Mouse (Mus musculus): ENCODE results near the gene Nanp. TPM values are rescaled to one million over a fixed set of nuclear protein-coding genes. Genes with fewer than 3 reads are reported as not detected.

Gene Nanp
- 2.5 TPM for polyA plus RNA-seq (2014; fragmentation: Illumina TruSeq; extraction: RNeasy Lipid Tissue Mini Kit (QIAGEN cat#74804); ENCODE audit: low read depth, low replicate concordance)

GRCm38 (mm10) chr2:151039232-151039695 lies at the start of gene Nanp, which contains the start of gene Ninl:
Gene Nanp (minus strand): TSS chr2:151039398.
Gene Ninl (minus strand): TSS chr2:151039382.

Other genes starting within 250 kb of the Nanp start
- 50.2 TPM for gene Abhd12, start 134.7 kb downstream of the Nanp start, polyA plus RNA-seq (2014; fragmentation: Illumina TruSeq; extraction: RNeasy Lipid Tissue Mini Kit (QIAGEN cat#74804); ENCODE audit: low read depth, low replicate concordance)
- gene Gins1, start 134.0 kb downstream of the Nanp start, polyA plus RNA-seq (2014; fragmentation: Illumina TruSeq; extraction: RNeasy Lipid Tissue Mini Kit (QIAGEN cat#74804); ENCODE audit: low read depth, low replicate concordance): 3.4 TPM
- 2.6 TPM for gene Ninl, start within 50 bp of the Nanp start, polyA plus RNA-seq (2014; fragmentation: Illumina TruSeq; extraction: RNeasy Lipid Tissue Mini Kit (QIAGEN cat#74804); ENCODE audit: low read depth, low replicate concordance)
- gene Gm14151, start 53.0 kb upstream of the Nanp start, polyA plus RNA-seq (2014; fragmentation: Illumina TruSeq; extraction: RNeasy Lipid Tissue Mini Kit (QIAGEN cat#74804); ENCODE audit: low read depth, low replicate concordance): not detected
- not detected for gene Gm14147, start 58.8 kb upstream of the Nanp start, polyA plus RNA-seq (2014; fragmentation: Illumina TruSeq; extraction: RNeasy Lipid Tissue Mini Kit (QIAGEN cat#74804); ENCODE audit: low read depth, low replicate concordance)

All from heart, adult 10 weeks (tissue).